Mouse (Mus musculus): Measurements from ENCODE around the gene Rnase4.

The Rnase4 gene

DNA sequence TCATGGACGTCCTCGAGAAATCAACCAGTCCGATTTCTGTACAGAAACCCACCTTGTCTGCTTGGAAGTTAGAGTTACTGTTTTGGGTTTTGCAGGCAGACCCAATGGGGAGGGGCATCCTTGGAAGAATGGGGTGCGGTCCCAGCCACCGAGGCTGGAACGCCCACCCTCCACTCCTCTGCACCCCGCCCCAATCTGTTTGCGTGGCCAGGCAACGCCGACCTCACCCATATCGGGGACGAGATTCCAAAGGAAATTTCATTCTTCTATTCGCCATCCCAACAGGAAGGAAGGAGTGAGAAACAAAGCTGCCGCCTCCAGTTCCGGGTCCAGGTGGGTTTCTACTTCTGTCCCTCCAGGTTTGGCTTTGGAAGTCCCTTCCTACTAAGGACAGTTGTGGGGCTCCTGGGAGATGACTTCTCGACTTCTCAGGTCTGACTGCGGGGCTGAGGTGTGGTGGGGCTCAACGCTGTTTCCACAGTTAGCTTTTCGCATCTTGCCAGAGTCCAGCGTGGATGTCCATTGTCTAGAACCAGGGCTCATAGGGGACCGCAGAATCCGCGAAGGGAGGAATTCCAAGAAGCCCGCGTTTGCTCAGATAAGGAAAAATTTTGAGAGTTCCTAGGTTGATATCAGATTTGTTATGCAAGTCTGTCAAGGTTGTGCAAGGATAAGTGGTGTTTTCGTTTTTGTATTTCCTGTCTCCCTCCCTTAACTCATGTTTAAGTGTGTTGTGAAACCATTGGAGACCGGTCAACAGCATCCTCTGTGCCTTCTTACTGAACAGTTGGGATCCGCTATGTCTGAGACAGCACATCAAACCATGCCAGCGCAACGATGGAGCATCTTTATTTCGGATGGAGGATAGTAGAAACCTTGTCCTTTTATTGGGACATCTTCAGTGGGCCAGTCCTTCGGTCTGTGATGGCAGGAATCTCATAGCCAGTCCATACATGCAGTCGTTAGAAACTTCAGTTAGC is at the start of gene Rnase4, which contains the start of gene Ang:
TSS of gene Rnase4 (plus strand) at position 157 of the 980 bp plus-strand sequence.
TSS of gene Ang (plus strand) at position 230 of the 980 bp plus-strand sequence.
- DNase-seq (ENCODE audit: low spot score), result no peak

DNA sequence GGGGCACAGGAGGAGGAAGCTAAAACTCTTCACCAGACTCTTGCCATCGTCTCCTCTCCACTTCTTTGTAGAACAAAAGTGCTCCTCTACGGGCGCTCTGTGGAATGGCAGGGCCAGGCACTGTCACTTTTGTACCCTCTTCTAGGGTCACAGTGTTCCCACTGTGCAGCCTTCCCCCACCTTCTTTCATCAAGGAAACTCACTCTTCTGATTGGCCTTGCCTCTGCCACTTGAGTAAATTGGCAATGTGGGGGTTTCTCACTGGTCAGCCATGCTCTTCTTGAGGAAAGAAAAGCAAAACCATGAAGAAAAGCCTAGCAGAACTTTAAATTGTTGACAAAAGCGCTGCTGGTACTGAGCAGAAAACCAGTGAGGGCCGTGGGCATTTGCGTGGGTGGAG is 49.1 kb upstream of the Rnase4 start, which contains the start of gene Rnase9:
TSS of gene Rnase9 (minus strand) at position 101 of the 400 bp plus-strand sequence.
- DNase-seq (ENCODE audit: low spot score), result no peak

DNA sequence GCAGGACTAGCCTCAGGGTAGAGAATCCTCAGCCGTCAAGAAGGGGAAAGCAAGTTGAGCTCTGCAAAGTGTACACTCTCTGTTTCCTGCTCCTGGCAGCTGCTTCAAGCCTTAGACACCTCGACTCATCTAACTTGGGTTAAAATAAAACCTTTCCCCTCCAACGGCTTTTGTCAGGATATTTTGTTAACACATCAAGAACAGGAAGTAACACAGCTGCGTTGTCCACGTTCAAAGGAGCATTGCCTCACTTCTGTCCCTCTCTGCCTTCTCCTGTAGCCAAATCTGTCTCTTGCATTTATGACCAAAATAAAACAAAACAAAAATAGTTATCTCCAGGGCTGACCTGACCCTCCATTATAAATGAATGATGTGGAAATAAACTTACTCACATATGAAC is 43.0 kb upstream of the Rnase4 start:
- no peak for DNase-seq (ENCODE audit: low spot score)

DNA sequence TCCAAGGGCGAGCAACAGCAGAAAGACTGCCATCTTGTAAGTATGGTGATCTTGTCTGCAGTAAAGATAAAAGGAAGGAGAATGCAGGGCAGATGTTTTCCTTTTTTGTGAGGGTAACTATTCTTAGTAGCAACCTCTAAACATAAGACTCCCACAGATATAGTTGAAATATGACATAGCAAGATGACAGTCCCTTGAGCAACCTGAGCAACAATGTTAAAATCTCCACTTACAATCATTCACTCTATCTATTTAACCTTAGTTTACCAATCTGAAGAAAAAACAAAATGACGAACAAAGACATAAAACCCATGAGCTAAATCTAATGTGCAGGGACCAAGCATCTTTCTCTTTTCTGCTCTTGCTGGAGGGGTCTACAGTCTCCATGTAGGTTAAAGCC is 40.8 kb upstream of the Rnase4 start, which contains the start of gene Rnase11:
TSS of gene Rnase11 (minus strand) at position 101 of the 400 bp plus-strand sequence.
- no peak for DNase-seq (ENCODE audit: low spot score)

DNA sequence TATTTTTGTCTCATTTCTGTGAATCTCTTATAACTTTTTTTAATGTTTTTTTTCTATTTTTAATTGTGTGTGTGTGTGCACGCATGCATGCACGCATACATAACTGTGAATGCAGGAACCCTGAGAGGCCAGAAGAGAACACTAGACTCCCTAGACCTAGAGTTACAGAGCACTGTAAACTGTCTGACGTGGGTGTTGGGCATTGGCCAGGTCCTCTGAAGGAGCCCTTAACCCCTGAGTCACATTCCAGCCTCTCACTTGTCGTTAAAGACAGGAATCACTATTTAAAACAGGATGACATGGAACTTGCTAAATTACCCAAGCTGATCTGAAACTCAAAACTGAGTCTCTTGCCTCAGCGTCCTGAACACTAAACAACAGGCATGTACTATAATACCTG is 38.9 kb upstream of the Rnase4 start:
- no peak for DNase-seq (ENCODE audit: low spot score)

DNA sequence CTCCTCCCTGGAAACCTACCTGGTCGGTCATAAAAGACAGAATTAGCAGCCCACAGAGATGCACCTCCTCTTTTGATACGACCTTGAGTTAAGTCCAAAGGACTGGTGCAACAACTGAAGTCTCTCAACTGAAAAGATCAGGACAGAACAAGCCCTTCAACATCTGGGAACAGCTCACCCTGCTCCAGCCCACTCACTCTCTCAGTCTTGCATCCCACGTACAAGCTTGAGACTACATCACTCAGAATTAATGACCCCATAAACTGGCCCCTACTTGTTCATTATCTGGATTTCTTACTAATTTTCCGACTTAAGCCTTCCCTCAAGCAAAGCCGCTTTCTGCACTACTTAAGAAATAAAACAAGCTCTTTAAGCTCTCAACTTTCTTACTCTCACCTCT is 37.7 kb upstream of the Rnase4 start:
- DNase-seq (ENCODE audit: low spot score), result no peak

DNA sequence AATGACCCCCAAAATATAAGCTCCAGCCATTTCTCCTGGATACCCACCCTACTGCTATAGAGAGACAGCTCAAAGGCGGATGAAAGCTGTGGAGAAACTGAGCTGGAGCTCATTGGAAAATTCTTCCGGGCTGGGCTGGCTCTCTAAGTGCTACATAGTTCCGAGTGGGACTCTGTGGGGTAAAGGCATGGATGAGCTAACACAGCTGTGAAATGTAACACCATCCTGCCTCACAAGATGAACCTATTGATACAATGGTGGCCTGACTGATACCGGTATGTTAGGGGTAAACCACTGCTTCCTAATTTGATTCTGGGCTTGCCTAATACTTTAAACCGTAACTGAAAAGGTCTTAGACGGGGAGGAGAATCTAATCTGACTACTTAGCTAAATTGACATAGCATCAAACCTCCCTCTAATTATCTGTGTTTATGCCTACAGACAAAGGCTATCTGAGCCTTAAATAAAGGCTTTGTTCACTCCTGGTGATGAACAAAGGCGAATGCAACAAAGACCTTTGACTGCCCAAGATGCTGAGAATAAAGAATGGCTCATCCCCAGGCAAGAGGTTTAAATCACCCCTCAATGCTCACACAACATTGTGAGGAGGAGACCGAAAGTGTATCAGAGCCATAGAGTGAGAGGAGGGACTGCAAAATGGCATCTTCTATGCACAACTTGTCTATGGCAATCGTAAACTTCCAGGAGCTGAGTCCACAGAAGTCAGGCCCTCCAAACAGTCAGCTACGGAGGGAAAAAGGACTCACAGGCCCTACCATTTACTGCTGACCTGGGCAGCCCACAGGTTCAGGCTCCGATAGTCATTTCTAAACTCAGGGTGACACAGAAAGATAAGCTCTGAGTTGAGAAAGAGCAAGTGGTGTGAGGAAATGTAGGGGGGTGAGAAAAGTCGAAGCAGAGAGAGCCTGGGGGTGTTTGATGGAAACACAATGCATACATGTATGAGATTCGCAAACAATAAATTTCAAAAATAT is 36.3 kb upstream of the Rnase4 start:
- no peak for DNase-seq (ENCODE audit: low spot score)

DNA sequence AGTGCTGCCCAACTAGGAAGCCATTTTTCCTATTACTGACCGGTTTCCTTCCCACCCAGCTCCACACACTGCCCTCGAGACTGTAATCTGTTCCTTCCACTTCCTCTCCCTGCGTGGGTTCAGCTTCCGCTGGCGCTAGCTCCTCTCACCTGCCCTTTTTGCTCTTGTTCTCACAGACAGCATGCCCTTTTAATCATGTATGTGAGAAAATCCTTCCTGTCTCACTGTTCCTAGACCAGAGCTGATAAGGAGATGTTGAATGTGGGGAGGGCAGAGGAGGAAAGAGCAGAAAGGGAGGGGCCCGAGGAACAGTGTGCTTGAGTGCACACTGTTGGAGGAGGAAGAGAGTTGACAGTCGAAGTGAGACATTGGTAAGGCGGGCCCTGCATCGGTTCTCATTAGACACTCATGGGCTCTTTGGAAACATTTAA is 33.5 kb upstream of the Rnase4 start, which contains the start of gene Rnase12:
TSS of gene Rnase12 (minus strand) at position 261 of the 431 bp plus-strand sequence.
- no peak for DNase-seq (ENCODE audit: low spot score)

DNA sequence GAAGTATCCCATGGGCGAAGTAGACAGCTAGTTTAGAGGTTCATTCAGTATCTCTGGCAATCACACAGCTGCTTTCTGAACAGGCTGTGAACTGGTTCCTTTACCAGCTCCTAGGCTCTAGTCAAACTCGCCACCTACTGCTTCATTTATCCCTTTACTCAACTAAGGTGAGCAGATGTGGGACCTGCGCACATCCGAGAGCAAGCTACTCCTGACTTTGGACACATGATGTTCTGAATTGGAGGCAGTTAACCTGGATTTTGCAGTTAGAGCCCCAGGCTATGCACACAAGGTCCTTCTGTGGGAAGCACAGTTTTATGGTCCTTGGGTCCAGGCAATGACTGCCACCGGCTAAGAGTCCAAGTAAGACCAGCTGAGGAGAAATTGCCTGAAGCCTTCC is 30.1 kb upstream of the Rnase4 start:
- DNase-seq (ENCODE audit: low spot score), result no peak

DNA sequence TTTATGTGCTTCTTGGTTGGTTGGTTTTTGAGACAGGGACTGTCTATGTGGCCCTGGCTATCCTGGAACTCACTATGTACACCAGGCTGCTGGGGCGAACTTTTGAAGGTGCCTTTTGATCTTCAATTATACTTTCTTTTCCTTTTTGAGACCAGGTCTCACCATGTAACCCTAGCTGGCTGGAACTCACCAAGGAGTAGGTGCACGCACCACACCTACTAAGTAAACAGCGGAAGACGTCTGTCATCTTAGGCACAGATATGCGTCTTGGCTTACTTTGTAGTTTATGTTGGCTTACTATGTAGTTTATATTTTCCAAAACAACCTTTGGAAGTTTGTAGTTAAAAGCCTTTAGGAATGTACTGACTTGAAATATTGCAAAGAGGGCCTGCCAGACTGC is 21.9 kb upstream of the Rnase4 start:
- no peak for DNase-seq (ENCODE audit: low spot score)

DNA sequence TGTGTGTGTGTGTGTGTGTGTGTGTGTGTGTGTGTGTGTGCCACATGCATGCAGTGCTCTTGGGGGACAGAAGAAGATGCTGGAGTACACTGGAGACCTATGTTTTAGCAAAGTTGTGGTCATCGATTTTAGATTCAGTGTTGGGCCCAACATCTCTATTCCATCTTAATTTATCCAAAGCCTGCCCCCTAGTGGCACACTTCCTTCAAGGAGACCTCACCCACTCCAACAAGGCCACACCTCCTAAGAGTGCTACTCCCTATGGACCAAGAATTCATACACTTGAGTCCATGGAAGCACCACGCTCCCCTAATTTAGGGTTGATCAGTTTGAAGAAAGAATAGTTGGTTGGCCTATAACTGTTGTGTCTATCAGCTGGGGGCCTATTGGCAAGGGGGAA is 21.3 kb upstream of the Rnase4 start:
- no peak for DNase-seq (ENCODE audit: low spot score)

DNA sequence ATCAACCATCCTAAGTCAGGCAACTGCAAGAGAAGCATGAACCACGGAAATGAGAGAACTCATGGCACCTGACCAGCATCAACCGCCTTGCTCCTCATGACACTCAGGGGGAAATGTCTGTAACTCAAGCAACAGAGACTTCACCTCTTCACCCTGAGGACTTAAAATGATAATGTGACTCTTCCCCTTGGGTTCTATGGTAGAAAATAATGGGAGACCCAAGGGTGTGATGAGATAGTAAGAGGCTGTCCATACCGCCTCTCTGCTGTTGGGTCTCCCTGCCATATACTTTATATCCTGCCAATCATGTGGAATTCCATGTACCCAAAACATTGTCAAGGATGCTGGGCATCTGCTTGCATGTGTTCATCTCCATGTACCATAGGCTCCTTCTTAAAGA is 16.5 kb upstream of the Rnase4 start, which contains the start of gene Olfr750:
TSS of gene Olfr750 (minus strand) at position 101 of the 400 bp plus-strand sequence.
- DNase-seq (ENCODE audit: low spot score), result no peak

DNA sequence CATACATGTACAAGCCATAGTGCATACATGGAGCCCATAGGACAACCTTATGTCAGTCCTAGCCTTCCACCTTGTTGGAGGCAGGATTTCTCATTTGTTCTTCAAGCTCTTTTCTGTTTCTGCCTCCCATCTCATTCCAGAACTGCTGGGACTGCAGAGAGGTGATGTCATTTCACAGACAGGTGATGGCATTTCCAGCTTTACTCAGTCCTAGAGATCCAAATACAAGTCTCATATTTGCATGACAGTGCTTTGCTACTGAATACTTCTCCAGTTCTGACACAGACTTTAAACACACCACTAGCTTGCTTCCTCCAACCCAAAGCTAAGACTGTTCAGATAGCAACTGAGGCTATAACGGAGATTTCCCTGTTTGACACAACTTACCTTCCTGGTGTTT is 11.7 kb upstream of the Rnase4 start:
- no peak for DNase-seq (ENCODE audit: low spot score)

DNA sequence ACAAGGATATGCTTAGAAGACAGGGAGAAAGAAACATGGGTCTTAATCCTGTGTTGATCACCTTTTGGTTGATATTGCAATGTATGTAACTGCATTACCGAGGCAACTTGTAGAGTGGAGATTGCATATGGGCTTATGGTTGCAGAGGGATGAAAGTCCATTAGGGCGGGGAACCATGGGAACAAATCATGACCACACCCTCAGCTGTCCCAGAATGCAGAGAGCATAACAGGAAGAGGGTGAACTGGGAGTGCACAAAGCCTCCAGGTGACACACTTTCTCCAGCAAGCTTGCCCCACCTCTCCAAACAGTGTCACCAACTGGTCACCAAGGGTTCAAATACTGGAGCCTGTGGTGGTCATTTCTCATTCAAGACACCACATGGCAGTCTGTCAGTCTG is 9.8 kb upstream of the Rnase4 start:
- no peak for DNase-seq (ENCODE audit: low spot score)

DNA sequence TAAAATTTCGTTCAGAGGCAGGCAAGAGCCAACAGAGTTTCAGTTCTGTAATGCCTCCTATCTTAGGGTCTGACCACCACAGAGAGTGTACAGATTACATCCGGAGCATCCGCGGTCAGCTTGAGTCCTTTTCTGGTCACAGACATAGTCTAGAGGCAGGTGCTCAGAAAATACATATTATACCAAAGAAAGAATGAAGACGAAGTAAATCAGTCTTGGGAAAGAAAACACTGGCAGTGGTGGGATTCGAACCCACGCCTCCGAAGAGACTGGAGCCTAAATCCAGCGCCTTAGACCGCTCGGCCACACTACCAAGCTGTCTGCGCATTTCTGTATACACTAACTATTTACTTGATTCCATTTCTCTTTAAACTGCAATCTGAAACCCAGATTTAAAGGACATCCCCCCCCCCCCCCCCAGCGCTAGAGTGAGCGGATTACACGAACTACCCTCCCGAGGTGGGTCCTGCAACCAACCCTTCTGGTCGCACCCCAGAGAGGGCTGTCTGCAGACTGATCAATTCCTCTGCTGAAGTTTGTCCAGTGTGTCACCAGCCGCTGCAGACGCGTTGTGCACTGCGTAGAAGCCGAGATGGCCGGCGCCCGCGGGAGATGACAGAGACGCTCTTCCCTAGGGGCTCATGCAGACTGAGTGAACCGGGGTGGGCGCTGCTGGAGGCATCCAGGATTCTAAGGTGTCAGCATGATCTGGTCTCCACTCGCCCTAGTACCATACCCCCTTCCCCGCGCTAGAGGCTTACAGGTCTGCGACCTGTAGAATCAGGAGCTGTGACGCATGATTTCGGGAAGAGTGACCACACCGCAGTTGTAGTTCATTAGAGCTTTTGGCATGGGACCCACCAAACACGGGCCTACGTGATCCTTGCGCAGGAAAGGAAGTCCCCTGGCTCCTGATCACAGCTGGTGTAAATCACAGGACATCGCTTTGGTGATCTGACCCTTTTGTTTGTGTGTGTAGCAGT is 8.0 kb upstream of the Rnase4 start:
- no peak for DNase-seq (ENCODE audit: low spot score)

DNA sequence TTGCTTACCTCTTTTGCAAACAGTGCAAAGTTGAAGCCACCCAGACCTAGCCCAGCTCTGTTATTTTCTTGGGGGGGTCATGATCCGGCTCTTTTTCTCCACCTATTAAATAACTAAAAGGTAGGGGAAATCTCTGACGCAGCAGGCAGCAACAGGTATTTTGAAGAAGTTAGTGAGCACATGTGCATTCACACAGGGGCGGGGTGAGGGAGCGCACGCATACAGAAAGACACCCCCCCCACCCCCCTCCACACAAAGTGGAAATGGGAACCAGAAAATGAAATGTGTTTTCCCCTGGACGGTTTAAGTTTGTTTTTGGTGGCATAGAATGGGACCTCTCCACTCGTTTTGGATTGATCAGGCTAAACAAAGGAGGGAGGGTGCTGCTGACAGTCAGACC is 7.1 kb upstream of the Rnase4 start:
- DNase-seq (ENCODE audit: low spot score), result no peak

DNA sequence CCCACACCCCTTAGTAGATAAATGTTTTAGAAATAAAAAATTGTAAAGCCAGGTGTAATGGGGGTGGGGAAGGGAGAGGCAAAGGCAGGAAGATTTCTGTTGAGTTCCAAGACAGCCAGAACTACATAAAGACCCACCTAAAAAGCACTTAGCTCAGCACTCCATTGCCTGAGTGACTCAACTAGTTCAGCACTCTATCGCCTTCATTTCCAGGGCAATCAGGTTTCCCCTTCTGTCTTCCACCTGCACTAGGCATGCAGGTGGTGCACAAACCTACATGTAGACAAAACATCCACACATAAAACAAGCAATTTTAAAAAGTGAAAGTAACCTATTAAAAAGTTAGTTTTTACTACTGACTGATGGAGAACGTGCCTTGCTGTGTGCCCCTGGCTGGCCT is 5.8 kb upstream of the Rnase4 start:
- DNase-seq (ENCODE audit: low spot score), result no peak

DNA sequence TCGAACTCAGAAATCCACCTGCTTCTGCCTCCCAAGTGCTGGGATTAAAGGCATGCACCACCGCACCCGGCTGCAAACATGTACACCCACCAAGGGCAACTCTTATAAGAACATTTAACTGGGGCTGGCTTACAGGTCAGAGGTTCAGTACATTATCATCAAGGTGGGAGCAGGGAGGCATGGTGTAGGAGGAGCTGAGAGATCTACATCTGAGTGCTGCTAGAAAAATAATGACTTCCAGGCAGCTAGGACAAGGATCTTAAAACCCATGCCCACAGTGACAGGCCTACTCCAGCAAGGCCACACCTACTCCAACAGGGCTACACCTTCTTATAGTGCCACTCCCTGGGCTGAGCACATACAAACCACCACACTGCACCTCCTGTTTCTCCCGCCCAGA is 5.0 kb upstream of the Rnase4 start:
- no peak for DNase-seq (ENCODE audit: low spot score)

DNA sequence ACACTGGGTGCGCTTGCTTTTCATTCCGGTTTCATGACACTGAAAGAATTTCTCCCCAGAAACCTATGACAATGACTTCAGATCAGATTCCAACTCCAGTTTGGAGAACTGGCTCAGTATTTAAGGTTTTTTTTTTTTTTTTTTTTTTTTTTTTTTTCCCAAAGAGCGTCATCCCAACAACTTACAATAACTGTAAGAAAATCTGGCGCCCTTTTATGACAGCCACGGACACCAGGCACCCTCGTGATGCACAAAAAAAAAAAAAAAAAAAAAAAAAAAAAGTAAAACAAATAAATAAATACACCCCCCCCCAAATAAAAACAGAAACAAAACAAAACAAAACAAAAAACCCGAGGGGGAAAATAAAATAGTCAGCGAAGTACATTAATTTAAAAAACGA is 3.1 kb upstream of the Rnase4 start:
- no peak for DNase-seq (ENCODE audit: low spot score)

DNA sequence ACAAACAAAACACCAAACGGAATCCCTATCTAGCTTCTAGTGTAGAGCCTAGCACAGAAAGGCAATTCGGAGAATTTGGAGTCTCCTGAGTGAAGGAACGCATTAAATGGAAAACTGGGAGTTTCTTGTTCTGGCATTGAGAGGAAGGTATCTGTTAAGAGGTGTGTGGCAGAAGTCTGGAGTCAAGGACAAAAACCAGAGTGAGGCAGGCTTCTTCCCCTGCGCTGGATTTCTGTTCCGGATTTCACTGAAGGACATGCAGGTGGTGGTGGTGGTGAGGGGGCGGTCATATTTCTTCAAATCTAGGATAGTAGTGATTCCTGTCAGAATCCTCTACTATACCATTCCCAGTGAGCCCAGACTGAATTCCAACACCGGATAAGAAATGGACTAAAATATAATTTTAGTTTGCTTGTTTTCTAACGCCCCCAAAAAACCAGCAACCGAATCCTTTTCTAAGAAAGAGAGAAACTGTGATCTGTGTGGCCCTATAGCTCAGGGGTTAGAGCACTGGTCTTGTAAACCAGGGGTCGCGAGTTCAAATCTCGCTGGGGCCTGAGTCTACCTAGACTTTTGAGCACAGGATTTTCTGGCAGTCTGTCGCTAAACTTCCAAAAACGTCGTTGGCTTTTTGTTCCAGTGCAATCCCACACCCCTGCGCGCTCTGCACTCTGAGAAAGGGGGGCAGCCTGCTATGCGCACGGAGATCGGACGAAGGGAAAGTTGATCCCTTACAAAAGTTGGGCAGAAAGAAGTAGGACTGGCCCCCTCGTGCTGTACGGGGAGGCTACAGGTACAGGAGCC is 2.5 kb upstream of the Rnase4 start:
- no peak for DNase-seq (ENCODE audit: low spot score)

Data from urinary bladder, postnatal 10 days (tissue).